Mouse (Mus musculus) adrenal gland, postnatal 10 days (tissue): ENCODE results near the gene Mapkap1. TPM values are rescaled to one million over a fixed set of nuclear protein-coding genes. Genes with fewer than 3 reads are reported as not detected.

Experiments used
- DNase-seq: peaks from one replicate; pipeline ENCODE4 v3.0.0; 2021; ENCODE audit warnings: mixed read lengths
- total RNA-seq, 2 experiments: library from RNA; stranded (reverse); gene quantifications; 2 replicates each; pipeline ENCODE4 v1.2.3; 2021

Gene Mapkap1
- total RNA-seq, 2 experiments from 2014 or later: 67.0 to 75.3 TPM

DNA sequence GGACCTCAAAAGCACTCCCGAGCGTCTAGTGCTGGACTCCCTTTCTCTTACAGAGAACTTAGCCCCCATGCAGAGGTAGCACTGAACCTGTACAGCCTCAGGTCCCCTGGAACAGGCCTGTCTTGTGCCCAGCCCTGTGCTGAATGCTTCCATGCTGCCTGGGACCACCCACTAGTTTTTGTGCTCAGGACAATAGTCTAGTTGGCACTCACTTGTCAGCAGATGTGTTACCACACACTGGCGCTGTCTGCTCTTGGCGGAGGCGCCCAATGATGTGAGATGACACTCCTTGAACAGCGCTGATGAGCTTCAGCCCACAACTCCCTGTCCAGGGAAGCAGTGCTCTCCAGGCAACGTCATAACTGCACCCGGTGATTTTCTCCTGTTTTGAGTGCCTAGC lies 182.0 kb downstream of the Mapkap1 start:
- DNase-seq: no peak

DNA sequence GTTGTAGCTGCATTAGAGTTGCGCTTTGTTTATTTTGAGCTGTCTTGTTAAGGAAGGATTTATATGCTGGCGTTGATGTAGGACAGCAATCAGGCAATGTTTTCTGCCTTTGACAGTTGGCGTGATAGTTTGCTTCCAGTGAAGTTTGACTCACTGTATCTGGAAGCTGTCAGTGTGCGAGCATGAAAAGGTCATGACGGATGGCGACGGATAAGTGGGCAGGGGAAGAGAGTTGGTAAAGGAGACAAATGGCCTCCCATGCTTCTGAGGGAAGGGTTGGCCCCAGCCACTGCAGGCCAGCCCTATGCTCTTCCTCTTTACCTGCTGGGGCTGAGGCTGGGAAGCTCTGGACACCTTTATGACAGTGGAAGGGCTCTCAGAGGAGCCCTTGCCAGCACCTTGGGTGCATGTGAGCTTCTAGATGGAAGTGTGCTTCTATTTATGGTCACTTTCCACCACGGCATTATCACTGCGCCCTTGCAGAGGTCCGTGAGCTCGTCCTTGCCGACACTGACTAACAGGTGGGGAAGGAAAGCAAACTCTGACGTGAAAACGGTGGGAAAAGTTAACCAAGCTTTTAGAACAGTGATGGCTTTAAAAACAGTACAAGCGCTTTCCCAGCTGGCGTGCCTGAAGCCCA lies 185.3 kb downstream of the Mapkap1 start:
- no peak for DNase-seq

DNA sequence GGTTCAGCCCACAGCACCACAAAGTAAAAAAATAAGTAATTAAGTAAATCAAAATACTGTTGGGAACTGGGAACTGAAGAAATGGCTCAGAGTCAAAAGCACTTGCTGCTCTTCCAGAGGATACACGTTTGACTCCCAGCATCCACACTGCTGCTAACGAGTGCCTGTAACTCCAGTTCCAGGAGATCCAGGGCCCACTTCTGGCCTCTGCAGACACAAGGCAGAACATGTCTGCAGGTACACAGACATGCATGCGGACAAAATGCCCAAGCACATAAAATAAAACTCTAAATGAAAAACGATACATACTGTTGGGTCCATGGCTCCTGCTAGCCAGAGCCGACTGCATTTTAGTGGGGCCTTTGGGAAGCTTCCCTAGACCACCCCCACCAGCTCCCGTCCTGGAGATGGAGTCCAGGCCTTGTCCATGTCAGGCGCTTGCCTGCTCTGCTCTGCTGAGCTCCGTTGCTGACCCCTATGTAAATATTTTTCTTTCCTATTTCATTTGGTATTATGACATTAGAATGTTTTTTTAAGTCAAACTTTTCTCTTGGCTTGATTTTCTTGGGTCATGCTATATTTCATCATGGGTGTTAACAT lies 185.9 kb downstream of the Mapkap1 start:
- no peak for DNase-seq

DNA sequence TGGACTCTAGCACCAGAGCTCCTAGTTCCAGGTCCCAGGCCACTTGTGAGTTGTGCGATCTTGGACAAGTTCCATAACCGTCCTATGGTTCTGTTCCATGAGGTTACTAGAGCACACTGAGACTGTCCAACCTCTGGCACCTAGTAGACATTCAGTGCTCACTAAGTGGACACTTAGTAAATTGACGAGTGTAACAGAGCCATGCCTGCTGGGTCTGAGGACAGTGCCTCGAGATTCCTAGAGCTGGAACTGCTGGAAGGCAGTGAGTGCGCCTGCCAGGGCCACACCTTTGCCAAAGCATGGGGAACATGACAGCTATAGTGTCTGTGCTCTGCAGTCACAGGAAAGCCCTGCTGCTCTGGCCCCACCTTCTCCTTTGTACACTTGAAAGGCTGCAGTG lies 187.4 kb downstream of the Mapkap1 start:
- DNase-seq: no peak

DNA sequence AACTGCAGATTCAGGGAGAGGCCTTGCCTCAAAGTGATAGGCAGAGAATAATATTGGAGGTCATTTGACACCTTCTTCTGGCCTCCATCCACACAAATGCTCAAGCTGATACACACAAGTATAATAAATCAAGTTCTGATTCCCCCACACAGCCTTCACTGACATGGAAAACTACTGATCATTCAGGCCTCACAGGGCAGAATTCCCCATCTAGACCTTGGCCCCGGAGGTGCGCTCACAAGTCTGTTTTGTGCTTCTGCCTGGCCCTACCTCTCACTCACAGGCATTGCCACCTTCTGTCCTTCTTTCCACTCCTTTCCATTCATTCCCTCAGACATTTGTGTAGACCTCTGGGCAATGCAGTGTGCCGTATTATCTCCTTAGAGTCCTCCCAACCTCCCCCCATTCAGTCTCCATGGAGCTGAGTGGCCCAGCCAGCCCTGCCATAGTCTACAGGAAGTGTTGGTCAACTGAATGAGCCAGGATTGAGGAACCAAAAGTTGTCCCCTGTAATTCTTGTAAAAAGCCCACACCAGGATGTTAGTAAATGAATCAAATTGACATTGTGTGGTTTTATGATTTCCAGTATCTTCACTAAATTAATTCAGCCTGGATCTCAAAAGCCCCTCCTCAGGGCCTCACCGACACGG lies 193.2 kb downstream of the Mapkap1 start:
- no peak for DNase-seq

DNA sequence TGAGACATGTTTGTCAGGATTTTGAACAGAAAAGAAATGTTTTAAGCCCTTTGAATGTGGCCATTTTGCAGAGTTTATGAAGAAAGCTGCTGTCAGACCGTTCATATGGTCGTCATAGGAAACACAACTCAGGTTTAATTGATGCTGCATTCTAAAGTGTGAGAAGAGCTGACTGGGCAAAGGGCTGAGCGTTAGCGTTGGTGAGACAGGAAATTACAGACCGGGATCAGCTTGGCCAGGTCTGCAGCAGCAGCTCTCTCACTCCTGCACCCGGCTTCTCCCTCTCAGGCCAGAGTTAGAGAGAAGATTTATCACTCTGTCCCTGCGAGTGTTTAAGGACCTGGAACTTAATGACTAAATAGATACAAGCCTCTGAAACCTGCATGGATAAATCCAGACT lies 194.2 kb downstream of the Mapkap1 start:
- no peak for DNase-seq

DNA sequence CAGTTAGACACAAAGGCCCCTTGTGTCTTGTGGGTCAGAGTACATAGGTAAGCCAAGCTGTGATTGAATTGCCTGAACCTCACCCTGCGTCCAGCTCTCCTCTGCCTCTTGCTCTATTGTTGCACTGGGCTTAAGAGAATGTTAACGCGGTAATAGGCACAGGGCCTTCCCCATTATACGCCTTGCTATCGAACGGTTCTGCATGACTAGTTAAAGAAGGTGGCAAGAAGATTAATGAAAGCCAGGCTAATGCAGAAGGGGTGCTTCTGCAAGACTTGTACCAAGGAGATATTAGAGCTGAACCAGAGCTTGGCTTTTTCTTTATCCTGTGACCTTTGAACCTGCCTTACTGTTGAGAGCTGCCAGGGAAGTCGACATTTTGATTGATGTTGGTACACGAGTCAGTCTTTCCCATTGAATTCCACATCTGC lies 195.6 kb downstream of the Mapkap1 start:
- no peak for DNase-seq

DNA sequence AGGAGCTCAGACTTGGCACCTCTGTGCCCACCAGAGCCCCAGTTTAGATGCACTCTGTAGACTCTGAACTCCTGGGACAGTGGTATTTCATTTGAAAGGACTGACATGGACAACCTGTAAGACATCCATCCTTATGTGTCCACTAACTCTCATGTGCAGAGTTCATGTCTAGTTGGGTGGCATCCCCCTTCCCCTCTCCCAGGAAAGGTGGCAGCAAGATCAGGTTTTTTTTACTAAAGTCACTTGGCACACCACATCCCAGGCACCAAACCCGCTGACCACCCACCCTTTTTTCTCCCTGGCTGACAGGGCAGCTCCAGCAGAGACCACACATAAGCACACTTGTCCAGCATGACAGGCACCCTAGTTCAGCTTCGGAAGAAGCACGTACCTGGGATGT lies 196.3 kb downstream of the Mapkap1 start:
- DNase-seq: no peak

DNA sequence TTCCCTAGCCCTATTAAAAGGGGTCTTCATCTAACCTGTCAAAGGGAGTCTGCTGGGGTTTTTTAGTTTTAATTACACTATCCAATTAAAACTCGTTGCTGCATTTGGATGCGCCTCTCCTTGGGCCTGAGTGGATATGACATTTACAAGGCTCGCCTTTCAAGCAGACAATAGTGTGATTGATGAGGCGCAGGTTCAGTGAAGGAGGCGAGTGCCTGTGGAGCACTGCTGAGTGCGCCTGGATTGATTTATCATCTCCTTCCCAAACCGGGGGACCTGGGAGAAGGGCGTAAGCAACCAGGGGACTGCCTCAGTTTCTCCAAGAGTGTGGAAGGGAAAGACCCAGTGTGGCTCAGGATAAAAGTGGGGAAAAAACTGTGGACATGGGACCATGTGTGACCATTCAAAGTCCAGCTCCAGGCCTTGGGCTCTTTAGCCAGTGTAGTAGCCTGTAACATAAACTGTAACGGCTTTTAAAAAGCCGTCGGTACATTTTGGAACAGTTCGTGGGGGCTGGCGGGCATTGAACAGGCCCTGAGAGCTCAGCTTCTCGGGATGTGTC lies 197.2 kb downstream of the Mapkap1 start:
- DNase-seq: no peak

DNA sequence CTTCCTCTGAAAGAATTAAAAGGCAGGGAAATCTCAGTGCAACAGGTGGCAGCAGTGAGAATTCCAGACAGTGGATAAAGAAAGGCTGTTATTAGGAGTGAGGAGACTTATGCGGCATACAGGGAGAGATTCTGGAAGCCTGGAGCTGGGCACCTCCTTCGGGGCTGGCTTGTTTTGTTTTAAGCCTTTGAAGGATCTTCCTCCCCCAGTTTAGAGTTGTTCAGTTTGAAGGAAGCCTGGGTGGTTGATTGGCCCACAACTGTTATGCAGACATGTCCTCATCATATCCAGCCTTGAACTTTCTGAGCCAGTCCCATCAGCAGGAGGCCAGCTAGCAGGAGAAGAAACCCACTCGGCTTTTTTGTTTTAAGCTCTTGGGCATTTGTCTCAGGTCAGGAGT lies 198.5 kb downstream of the Mapkap1 start:
- no peak for DNase-seq

DNA sequence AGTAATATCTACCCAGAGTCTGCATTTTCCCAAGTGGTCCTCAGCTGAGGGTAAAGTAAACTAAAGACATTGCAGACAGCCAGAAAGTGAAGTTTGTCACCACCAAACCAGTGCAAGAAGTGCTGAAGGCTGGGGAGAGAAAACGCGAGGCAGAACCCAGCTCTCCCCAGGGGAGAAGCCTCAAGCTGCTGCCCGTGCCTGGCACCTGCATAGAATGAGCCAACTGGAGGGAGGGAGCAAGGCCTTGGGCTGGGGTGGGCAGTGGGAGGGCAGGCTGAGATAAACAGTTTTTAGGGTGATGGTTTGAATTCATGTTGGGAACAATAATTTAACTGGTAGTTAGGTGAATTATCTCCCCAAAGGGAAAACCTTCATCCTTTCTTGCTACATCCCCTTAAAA lies 202.3 kb downstream of the Mapkap1 start:
- DNase-seq: no peak

DNA sequence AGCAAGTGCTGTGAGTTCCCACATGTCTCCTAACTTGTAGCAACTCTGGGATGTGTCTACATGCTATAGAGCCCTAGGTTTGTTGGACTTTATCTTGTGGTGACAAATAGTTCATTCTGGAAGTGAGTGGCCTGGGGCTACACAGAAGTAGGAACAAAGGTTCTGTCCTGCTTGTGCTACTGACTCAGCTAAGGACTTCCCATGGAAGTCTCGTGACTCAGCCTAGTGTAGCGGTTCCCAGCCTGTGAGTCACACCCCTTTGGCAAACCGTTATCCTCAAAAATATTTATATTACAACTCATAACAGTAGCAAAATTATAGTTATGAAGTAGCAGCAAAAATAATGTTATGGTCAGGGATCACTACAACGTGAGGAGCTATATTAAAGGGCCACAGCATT lies 202.9 kb downstream of the Mapkap1 start:
- DNase-seq: no peak

DNA sequence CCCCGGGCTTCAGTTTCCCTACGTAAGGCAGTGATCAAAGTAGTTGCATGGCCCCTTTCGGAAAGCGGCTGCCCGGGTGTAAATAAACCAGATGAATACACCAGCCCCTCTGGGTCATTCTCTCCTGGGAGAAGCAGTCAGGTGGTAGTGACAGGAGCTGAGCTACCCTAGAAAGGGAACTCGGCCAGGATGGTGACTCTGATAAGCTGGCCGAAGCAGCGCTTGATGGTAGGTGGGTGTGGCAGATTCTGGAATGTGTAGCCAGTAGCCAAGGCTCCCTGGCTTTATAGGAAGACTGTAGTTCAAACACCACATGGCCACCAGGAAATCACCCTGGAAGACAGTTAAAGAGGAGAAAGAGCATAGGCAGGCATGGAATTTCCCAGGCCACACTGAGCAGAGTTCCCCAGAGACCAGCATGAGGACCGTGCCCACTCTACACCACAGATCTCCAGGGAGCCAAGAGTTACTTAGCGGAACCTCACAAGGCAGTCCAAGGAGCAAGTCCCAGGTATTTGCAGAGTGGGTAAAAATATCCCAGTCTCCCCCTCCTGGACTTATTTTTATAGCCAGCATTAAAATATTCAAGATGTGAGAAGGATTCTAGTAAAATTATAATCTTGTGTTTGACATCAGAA lies 214.3 kb downstream of the Mapkap1 start:
- DNase-seq: no peak

DNA sequence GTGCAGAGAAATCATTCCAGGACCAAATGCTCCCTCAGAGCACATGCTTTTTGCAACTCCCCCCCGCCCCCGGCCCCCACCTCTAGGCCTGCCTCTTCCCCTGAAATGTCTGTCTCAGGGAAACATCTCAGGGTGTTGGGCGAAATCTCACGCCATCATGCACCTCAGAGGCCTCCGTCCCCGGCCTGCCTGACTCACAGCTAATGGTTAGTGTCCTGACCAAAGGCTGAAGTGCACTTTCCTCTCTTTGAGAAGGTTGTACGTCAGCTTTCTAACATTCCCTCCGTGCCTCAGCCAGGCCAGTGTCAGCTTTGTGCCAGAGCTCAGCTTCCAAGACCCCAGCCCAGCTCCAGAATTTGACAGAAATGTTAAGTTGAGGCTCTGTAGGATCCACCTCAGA lies 214.9 kb downstream of the Mapkap1 start:
- no peak for DNase-seq

DNA sequence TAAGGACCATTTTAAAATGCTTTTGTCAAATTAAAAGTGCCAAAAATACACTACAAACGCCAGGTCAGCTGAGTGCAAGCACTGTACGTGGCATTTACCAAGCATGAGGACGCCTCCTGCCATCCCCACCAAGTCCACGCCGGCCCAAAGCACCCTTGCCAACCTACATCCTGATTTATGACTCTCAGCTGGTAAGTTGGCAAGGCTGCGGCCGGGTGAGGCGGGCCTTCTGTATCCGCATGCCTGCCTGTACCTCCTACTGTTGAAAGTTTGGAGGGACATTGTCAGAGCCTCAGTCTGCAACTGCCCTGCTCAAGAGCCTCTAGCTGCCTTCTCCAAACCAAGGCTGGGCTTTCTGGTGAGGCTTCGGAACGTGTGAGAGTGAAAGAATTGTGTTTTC lies 215.9 kb downstream of the Mapkap1 start:
- peak; percentile 74 for DNase-seq

DNA sequence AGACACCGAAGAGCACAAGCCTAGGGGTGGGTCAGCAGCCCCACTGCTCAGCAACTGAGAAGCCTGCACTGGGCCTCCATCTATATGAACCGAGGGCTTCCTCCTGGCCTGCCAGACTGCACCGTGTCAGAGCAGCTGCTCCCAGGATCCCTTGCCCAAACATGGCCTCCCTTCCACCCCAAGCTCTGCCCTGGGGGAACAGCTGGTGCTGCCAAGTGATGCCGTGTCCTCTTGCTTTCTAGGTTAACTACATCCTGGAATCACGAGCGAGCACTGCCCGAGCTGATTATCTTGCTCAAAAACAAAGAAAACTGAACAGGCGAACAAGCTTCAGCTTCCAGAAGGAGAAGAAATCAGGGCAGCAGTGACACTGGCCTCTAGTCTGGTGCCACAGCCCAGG lies 216.6 kb downstream of the Mapkap1 start:
- DNase-seq: no peak

DNA sequence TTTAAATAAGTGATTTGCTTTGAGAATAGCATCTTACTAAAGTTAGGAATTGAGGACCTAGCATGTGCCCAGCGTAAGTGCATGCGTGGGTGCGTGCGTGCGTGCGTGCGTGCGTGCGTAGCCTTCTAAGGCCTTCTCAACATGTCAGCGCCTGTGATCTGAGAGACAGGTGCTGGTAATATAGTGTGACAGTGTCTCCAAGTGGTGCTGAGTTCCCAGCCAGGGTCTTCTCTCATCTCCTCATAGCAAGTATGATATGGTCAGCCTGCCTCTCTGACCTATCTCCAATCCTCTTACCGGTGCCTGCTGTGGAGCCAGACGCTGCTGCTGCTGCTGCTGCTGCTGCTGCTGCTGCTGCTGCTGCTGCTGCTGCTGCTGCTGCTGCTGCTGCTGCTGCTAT lies 217.5 kb downstream of the Mapkap1 start:
- no peak for DNase-seq

DNA sequence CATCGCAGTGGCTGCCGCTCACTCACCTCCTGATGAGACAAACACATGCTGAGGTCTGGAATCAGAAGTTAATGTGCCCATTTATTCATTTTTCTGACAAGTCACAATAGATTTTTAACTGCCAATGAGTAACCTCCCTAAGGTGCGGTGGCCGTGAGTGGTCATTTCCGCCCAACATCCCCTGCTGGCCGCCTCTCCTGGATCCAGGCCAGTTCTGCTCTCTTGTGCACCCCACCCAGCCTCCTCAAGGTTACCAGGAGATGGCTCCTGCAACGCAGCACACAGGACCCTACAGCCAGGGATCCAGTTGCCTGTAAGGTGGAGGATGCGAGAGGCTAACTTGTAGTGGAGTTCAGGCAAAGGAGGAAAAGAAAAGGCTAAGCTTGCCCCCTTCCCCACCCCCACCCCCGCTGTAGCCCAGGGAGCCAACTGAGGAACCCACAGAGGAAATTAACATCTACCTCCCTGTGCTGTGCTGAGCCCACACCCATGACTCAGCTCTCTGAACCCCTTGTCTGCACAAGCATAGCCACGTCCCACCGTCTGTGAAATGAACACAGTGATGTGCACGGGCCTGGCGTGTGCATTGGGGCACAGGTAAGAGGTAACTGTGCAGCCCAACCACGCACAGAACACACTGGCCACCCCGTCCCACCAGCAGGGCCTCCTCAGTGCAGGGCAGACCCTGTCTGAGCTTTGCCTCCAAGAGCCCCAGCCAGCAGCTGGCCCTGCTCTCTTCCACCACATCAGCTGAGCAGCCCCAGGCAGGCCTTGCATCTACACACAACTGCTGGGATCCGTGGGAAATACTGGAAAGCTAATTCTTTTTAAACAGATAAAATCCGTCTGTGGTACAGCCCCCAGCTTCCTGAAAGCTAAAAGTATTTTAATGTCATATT lies 221.0 kb downstream of the Mapkap1 start:
- no peak for DNase-seq

DNA sequence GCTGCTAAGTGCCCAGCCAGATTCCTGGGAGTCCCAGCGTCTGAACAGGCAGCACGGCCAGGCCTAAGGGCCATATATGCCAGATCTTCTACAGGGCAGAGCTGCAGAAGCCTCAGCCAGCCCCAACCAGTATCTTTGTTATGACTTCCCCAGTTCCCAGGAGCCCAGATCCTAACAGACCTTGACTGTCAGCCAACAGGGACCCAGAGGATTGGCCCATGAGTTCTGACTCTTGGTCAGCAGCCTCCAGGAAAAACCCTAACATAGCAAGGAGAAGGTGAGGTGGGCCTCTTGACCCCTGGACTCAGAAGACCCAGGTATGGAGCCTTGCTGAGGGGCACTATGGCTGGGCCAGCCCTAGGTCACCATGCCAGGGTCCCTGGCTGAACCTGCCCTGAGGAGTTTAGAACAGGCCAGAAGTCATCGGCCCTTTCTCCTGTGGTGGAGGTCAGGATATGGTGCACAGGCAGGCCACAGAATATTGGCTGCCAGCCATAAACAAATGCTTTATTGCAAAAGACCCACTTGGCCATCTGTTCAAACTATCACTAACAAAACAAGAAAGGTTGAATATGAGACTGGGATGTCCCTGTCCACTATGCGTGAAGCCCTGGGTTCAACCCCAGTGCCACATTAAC lies 222.5 kb downstream of the Mapkap1 start:
- peak; percentile 63 for DNase-seq

DNA sequence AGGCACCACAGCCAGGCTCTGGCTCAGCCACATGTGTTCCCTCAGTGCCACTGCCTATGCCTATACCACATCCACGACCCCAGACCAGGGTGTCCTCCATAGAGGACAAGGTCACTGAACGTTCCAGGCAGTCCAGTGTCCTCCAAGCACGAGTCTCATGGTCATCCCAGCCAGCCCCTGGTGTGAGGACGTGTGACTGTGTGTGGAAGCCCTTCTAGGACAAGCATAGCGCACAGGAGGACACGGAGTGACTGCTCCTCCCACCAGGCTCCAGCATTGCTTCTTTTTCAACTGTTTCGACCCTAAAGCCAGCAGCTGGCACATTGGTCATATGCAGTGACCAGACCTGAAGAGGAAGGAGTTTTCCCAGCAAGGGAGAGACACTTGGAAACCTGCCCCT lies 223.2 kb downstream of the Mapkap1 start:
- peak; percentile 47 for DNase-seq

DNA sequence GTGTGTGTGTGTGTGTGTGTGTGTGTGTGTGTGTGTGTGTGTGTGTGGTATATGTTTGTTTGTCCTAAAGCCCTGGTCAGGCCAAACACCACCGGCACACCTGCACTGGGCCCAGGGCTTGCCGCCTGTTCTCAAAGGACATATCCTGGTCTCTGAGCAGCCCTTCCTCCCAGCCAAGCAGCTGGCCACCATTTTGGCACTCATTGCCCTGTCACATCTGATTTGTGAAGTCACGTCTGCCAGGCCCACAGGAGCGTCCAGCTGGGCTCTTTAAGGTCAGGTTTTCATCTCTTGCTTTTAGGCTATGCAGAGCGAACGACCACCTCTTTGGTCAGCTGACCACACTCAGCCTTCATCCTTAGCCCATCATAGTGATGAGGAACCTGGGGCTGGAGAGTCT lies 223.9 kb downstream of the Mapkap1 start:
- DNase-seq: no peak

DNA sequence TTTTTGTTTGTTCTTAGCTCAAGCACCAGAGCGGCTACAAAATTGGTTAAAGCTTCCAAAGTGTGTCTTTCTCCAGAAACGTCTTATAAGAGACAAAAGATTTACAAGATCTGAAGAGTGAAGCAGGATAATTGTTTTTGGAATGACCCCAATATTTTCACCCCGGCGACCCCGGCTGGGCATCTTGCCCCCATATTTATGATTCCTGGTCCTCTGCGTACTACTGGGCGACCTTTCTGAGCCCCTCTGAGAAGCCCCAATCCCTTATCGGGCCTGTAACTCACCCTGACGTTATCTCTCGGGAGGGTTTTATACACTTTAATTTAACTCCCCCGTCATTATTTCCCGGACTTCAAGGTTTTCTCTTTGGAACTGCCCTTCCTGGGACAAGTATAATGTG lies 225.5 kb downstream of the Mapkap1 start:
- DNase-seq: no peak
